Mouse (Mus musculus) left cerebral cortex, postnatal 10 days (tissue): ENCODE measurements around the gene Prdx6. TPM values are rescaled to one million over a fixed set of nuclear protein-coding genes. Genes with fewer than 3 reads are reported as not detected.

Experiments
- DNase-seq, 2 experiments: peaks; one replicate each; pipeline ENCODE4 v3.0.0; 2021 to 2022; ENCODE audit warnings: low spot score in 2 of 2, mixed read lengths in 1 of 2; ENCODE audit errors: extremely low spot score in 1 of 2
- intact Hi-C: fragments of 180-260 bp; cut with DNase I; formaldehyde crosslinking; loops from one replicate; pipeline ENCODE4 v1.15.1; 2025
- total RNA-seq, 2 experiments: library from RNA; stranded (reverse); gene quantifications; 2 replicates each; pipeline ENCODE4 v1.2.3; 2021

Gene Prdx6
- total RNA-seq: 100 to 1,000 TPM; 192 to 206 TPM

DNA sequence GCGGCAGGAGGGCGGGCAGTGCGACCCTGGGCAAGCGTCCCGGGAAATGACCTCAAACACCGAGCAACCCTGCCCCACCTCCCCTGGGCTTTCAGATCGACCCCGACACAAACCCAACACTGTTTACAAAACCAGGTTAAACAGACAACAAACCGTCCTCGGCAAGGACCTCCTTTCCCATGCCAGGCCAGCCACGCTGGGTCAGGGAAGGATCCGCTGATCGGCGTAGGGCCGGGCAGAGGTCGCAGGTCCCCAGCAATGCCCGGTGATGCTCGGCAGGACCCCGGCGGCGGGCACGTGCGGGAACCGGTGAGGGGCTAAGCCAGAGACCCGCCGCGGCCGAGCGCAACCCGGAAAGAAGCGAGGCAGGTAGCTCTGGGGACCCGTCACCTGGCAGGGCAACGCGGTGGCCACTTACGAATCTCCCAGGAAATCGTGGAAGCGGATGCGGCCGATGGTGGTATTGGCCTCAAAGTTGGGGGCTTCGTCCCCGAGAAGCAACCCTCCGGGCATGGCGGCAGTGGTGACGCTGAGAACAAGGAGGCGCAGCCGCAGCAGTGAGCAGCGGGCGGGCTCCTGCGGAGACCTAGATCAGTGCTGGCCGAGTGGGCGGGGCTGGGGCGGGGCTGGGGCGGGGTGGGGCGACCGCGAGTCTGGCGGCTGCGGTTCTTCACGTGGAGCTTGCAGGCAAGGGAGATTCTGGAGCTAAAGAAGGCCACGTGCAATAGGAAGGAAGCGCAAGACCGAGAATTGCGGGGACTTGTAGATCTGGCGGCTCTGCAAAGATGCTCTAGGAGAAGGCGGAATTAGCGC, at the start of gene Prdx6:
Gene Prdx6 (minus strand): TSS at position 616 of the 813 bp plus-strand sequence.
- intact Hi-C loops: no loop called here
- DNase-seq: peak; percentile 73 to 90

DNA sequence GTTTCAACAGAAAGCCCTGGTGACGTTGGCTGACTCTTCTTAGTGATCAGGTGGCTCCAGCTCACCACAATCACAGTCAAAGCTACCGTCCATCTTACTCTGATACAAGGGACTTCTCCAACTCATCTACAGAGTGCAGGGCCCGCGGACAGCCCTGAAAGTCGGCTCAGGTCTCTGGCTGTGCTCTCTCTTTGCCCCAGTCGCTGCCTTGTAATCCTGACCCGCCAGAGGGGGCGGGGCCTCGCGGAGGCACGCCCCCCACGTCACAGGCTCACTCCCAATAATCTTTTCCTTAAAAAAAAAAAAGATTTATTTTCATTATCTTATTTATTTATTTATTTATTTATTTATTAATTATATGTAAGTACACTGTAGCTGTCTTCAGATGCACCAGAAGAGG, 37.2 kb upstream of the Prdx6 start:
- no peak for DNase-seq
- intact Hi-C loops: no loop called here

GRCm38 (mm10) chr1:161286726-161287310, 35.8 kb upstream of the Prdx6 start:
- intact Hi-C loops: no loop called here
- DNase-seq: peak; percentile 37 to 71

DNA sequence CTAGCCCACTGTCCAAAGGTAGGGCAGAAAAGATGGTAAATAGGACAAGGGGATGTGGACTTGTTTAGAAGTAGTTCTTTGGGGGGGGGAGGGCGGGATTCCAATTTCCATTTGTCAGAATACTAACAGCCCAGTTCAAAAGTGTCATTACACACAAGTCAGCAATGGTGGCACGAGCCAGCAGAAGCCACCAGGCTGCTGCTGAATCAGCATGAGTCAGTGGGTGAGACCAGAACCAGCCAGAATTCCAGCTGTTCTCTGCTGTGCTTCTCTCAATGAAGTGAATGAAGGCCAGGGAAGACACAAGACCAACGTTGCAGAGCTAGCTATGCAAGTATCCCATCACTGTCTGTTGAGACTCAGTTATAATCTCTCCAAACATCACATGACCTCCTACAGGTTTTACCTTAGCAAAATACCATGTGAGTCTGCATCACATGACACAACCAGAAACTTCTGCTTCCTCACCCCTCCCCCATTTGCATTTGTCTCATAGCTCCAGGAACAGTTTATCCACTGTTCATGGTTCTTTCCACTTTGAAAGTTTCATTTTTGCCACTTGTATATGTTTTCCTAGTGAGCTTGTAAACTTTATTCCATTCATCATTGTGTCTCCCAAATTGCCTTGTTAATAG, 30.2 kb upstream of the Prdx6 start:
- intact Hi-C loops: no loop called here
- no peak for DNase-seq

GRCm38 (mm10) chr1:161279244-161279908, 28.4 kb upstream of the Prdx6 start:
- intact Hi-C loops: no loop called here
- no peak for DNase-seq

DNA sequence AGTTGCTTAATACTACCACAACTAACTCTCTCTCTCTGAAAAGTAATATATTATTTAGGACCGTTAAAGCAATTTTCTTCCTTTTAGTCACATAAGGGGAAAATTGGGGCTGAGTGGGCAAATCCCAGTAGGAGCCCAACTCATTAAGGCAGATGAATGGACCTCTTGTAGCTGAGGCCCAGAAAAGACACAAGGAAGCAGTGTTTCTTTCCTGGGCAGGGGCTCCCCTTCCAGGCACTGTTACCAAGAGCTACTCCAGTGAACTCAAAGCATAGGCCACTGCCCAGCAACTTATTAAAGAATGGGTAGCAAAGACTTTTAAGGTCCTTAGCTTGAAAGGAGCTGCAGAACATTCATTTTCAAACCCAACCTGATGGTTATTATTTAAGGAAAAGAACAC, 22.5 kb upstream of the Prdx6 start:
- peak in 1 of 2 experiments; percentile 59 for DNase-seq
- intact Hi-C loops: no loop called here

- DNase-seq: no peak
- intact Hi-C loops: no loop called here
These were observed 20.4 kb upstream of the Prdx6 start for GRCm38 (mm10) chr1:161271461-161271810.

DNA sequence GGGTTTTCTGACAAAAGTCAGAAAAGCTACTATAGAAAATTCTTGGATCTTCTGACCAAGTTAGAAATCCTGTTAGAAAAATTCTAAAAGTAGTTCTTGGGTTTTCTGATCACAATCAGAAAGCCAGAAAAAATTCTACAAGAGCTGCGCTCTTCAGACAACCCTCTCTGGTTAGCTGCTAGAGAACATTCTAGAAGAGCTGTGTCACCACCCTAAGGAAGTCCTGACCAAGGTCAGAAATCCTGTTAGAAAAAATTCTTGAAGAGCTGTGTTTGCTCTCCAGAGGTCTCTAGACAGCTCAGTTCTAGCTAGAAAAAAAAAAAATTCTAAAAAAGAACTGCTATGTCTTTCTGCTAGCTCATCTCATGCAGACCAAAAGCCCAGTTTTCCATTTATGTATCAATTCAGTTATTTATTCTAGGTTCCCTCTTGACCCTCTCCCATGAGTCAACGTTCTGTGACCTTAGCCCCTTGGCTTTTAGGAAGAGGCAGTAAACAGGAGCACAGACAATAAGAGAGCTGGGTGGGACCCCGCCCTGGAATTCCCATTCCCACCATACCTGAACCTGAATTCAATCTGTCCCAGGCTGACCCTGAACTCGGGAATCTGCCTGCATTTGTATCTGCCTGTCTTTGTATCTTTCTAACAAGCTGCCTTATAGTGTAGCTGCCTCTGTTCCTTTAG, 19.9 kb upstream of the Prdx6 start:
- intact Hi-C loops: no loop called here
- DNase-seq: no peak

DNA sequence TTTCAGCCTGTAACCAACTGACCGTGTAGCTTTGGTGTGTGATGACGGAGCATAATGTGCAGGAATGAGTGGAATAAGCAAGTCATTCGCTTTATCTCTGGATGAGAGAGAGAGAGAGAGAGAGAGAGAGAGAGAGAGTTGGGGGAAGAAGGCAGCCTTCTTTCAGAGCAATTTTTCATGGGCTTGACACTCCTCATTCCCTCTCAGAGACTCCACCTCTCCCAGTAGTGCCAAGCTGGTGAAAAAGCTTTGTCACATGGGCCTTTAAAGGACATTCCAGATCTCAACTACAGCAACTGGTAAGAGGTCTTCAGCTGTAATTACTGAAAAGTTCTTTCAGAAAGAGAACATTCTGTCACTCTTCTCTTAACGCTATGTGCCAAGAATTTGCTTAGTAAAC, 18.3 kb upstream of the Prdx6 start:
- intact Hi-C loops: no loop called here

DNA sequence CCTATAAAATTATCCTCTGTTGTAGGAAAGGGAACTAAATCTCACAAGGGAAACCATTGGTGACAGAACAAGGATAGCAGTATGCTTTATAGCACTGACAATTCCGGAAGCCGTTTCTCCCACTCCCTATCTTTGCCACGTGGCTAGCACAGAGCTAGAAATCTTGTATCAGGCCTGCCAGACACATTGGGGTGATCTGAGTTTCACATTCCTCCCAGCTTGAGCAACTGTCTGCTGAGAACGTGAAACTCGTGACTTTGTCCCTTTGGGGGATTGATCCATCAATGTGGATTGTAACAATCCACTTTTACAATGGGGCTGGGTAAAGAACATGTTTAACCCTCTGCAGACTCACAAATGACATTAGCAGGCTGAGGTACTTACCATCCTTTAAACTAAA, 17.9 kb upstream of the Prdx6 start:
- DNase-seq: no peak
- intact Hi-C loops: no loop called here

More for the DNA sequence above, 18.3 kb upstream of the Prdx6 start:
- no peak for DNase-seq

DNA sequence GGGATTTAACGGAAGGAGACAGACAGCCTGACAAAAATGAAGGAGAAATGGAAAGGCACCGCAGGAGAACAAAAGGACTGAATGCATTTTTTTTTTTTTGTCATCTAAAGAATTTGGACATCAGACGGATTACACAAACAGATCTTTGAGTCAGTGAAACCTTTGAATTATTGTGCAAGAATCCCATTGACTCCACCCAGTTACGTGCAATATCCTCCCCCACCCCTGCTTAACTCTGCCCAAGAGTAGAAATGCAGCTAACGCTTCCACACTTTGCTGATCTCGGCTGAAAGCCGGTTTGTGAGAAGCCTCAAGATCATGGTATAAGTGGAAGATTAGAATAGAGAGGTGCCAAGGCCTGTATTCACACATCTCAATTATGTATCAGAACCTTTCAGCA, 17.1 kb upstream of the Prdx6 start:
- intact Hi-C loops: no loop called here
- DNase-seq: no peak

DNA sequence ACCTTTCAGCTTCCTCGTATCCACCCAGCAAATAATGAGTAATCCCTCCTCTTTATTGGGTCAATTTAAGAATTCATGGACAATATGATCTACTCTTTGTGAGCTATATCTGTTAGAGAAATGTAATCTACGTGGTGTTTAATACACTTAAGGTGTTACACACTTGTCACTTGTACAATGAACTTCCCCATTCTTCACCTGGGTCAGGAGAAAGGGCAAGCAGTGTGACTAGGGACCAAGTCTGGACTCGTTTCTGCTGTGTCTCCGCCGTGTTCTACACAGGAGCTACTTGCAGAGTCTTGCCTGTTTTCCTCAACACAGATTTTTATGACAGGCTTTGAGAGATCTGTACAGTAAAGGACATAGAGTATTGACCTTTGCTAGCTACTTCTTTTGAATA, 13.9 kb upstream of the Prdx6 start:
- intact Hi-C loops: no loop called here
- no peak for DNase-seq

DNA sequence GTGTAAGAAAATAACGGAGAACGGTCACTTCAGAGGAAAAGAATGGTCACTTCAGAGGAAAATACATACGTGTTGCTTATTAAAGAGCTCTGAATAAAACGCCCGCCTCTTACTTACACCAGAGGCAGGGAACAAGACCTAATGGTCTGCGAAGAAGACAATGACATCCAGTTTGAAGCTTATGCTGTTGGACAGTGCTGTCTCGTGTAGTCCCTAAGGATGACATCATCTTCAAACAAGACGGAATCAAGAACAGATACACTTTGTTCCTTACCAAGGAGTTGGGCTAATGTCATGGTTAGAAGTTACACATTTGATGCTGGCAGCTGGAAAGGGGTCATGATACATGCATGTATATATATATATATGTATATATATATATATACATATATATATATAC, 12.6 kb upstream of the Prdx6 start:
- no peak for DNase-seq
- intact Hi-C loops: no loop called here

DNA sequence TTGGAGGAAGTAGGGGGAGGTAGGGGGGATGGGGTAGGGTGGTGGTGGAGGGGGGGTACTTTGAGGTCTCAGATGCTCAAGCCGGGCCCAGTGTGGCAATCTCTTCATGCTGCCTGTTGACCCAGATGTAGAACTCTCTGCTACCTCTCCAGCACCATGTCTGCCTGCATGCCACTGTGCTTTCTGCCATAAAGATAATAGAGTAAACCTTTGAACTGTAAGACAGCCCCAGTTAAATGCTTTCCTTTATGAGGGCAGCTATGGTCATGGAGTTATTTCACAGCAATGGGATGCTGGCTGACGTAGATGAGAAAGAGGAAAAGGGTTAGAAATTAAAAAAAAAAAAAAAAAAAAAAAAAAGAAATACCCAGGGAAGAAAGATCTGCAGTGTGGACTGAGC, 11.5 kb upstream of the Prdx6 start:
- intact Hi-C loops: no loop called here
- no peak for DNase-seq

- DNase-seq: no peak
- intact Hi-C loops: no loop called here
These were observed 9.7 kb upstream of the Prdx6 start for GRCm38 (mm10) chr1:161260761-161261160.

GRCm38 (mm10) chr1:161259142-161259541, 8.1 kb upstream of the Prdx6 start:
- no peak for DNase-seq

DNA sequence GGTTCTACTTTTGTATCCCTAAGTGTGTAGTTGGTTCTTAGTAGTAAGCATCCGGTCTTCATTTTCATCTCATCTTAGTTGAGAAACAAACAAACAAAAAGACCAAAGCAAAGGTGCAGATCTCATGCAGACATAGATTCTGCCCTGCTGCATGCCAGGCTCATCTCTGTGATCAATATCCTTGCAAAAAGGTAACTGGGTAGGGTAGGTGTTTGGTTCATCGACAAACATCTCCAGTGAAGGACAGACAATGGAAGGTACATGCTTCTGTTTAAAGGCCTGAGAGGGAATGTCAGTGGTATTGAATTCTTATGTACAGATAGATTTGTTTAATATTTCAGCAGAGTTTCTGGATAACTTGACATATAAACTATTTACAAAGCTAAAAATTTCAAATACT, 7.3 kb upstream of the Prdx6 start:
- no peak for DNase-seq
- intact Hi-C loops: no loop called here

More at GRCm38 (mm10) chr1:161259142-161259541, 8.1 kb upstream of the Prdx6 start:
- intact Hi-C loops: no loop called here

DNA sequence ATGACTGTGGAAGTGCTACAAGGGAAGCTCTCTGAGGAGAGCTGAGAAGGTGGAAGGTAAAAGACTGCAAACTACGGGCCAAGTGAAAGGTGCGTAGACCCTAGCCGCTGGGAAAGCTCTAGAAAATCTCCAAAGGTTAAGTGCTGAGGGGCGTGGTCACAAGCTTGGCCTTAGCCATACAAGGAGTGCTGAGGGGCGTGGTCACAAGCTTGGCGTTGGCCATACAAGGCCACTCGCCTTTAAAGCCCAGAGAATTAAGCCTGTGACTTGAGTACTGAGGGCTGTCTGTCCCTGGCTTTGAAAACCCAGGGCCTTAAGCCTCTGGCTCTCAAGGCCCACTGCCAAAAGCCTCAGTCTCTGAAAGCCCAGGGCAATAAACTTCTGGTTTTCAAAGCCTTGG, 5.9 kb upstream of the Prdx6 start:
- no peak for DNase-seq
- intact Hi-C loops: no loop called here

GRCm38 (mm10) chr1:161254361-161254760, 3.3 kb upstream of the Prdx6 start:
- intact Hi-C loops: no loop called here
- no peak for DNase-seq
